Mouse (Mus musculus) heart, postnatal 0 days (tissue): ENCODE results near the gene Tanc1. TPM values are rescaled to one million over a fixed set of nuclear protein-coding genes. Genes with fewer than 3 reads are reported as not detected.

ENCODE experiments used
- ATAC-seq: fragments of 200-750 bp; cut with Nextera tagmentation; 2 replicates; pipeline ENCODE4 v1.8.0; 2017; ENCODE audit warnings: low read depth, moderate number of reproducible peaks, moderate library complexity; ENCODE audit not compliant: insufficient read depth
- DNase-seq: peaks from one replicate; pipeline ENCODE4 v3.0.0-alpha.2; 2016; ENCODE audit warnings: low spot score
- H3K27ac ChIP-seq: fragments of 300-500 bp; sonication (generic); 2 replicates; pipeline ENCODE4 v1.5.1; 2014; ENCODE audit warnings: low read depth, mild to moderate bottlenecking
- H3K27me3 ChIP-seq: fragments of 300-500 bp; sonication (generic); 2 replicates; pipeline ENCODE4 v1.6.1; 2014; ENCODE audit warnings: low read length, mixed read lengths; ENCODE audit not compliant: control insufficient read depth, insufficient read depth
- H3K36me3 ChIP-seq: fragments of 300-500 bp; sonication (generic); replicated peaks from 2 replicates; pipeline ENCODE4 v1.6.1; 2014; ENCODE audit warnings: low read length, mixed read lengths; ENCODE audit not compliant: control insufficient read depth, insufficient read depth
- H3K4me1 ChIP-seq: fragments of 300-500 bp; sonication (generic); 2 replicates; pipeline ENCODE4 v1.6.1; 2014; ENCODE audit warnings: antibody characterized with exemption; ENCODE audit not compliant: control insufficient read depth, insufficient read depth
- H3K4me2 ChIP-seq: fragments of 300-500 bp; sonication (generic); 2 replicates; pipeline ENCODE4 v1.6.1; 2014; ENCODE audit warnings: low read depth, mild to moderate bottlenecking, low read length, moderate library complexity
- H3K4me3 ChIP-seq: fragments of 300-500 bp; sonication (generic); 2 replicates; pipeline ENCODE4 v1.5.1; 2014; ENCODE audit warnings: low read depth, low read length
- H3K9ac ChIP-seq: fragments of 300-500 bp; sonication (generic); replicated peaks from 2 replicates; pipeline ENCODE4 v1.6.1; 2014; ENCODE audit warnings: low read depth, low read length, mixed read lengths
- H3K9me3 ChIP-seq: fragments of 300-500 bp; sonication (generic); replicated peaks from 2 replicates; pipeline ENCODE4 v1.6.1; 2016; ENCODE audit warnings: low read length; ENCODE audit not compliant: control insufficient read depth
- CTCF ChIP-seq: IDR thresholded peaks from 2 replicates; pipeline ENCODE4 v1.5.1; 2016; ENCODE audit warnings: antibody characterized with exemption, control low read depth, low read depth
- EP300 ChIP-seq: IDR thresholded peaks from 2 replicates; pipeline ENCODE4 v1.6.1; 2016; ENCODE audit warnings: antibody characterized with exemption, low read depth
- WGBS: fragments of 180-500 bp; shearing (Covaris S2); extraction: QIAGEN DNeasy Blood & Tissue Kit; methylation state at CpG from one replicate; pipeline ENCODE4 v1.1.7; 2014; 5-methylcytosine and 5-hydroxymethylcytosine counted together
- polyA plus RNA-seq: library from polyadenylated mRNA; unstranded; fragments of >200 nt; fragmentation: Nextera tagmentation; extraction: Ambion mirVana; gene quantifications from 2 replicates; pipeline ENCODE4 v1.2.1, GENCODE M21; 2015
- total RNA-seq: library from RNA; depleted of rRNA; stranded (reverse); fragments of >200 nt; gene quantifications from 2 replicates; pipeline ENCODE4 v1.2.3, GENCODE M21; 2014; ENCODE audit warnings: low replicate concordance

Tanc1 gene
- total and polyA plus RNA-seq, 2 experiments from 2014 or later = 12.3 to 21.9 TPM

GRCm38 (mm10) chr2:59747757-59748156 lies 135.9 kb downstream of the Tanc1 start:
- DNase-seq = no peak
- no peak for ATAC-seq
- Histone ChIP-seq H3K4me3 (no peak overlapping the region), H3K4me1 (no peaks in the 10 kb centered on the region), H3K27me3 (no peaks in the 10 kb centered on the region), H3K4me2 (no peak overlapping the region), H3K9me3 (no peaks in the 10 kb centered on the region), H3K27ac (no peak overlapping the region), H3K36me3 (no peaks in the 10 kb centered on the region), H3K9ac (no peak overlapping the region)
- TF ChIP-seq CTCF = no peak
- TF ChIP-seq EP300 = no peak
- WGBS = 93% methylated on average over 9 of the region's 9 CpGs

GRCm38 (mm10) chr2:59749371-59749770 lies 137.5 kb downstream of the Tanc1 start:
- H3K4me2 ChIP-seq = no peak overlapping the region
- TF ChIP-seq CTCF (no peak), EP300 (no peak)
- H3K9me3 ChIP-seq = no peaks in the 10 kb centered on the region
- no peak overlapping the region for H3K27ac ChIP-seq
- H3K4me1 ChIP-seq = no peaks in the 10 kb centered on the region
- no peaks in the 10 kb centered on the region for H3K27me3 ChIP-seq
- no peak overlapping the region for H3K4me3 ChIP-seq
- 53% methylated on average over 10 of the region's 10 CpGs for WGBS
- H3K36me3 ChIP-seq = no peaks in the 10 kb centered on the region
- DNase-seq (no peak), ATAC-seq (no peak)
- no peak overlapping the region for H3K9ac ChIP-seq

GRCm38 (mm10) chr2:59751172-59751571 lies 139.3 kb downstream of the Tanc1 start:
- DNase-seq = no peak
- no peaks in the 10 kb centered on the region for H3K4me1 ChIP-seq
- H3K36me3 ChIP-seq = no peaks in the 10 kb centered on the region
- H3K27ac ChIP-seq = no peak overlapping the region
- H3K27me3 ChIP-seq = no peaks in the 10 kb centered on the region
- no peak for ATAC-seq
- H3K4me3 ChIP-seq = no peak overlapping the region
- H3K9me3 ChIP-seq = no peaks in the 10 kb centered on the region
- 77% methylated on average over 6 of the region's 6 CpGs for WGBS
- TF ChIP-seq CTCF (no peak), EP300 (no peak)
- H3K9ac ChIP-seq = no peak overlapping the region
- H3K4me2 ChIP-seq = no peak overlapping the region

- Histone ChIP-seq H3K27ac (no peak overlapping the region), H3K9ac (no peak overlapping the region), H3K4me2 (no peak overlapping the region), H3K9me3 (no peaks in the 10 kb centered on the region), H3K27me3 (no peaks in the 10 kb centered on the region), H3K36me3 (no peaks in the 10 kb centered on the region), H3K4me3 (no peak overlapping the region), H3K4me1 (no peaks in the 10 kb centered on the region)
- no peak for ATAC-seq
- no peak for DNase-seq
- WGBS = 90% methylated on average over 7 of the region's 7 CpGs
- no peak for TF ChIP-seq EP300
- TF ChIP-seq CTCF = no peak
Measured at GRCm38 (mm10) chr2:59752148-59752547, 140.3 kb downstream of the Tanc1 start.

- 89% methylated on average over 5 of the region's 5 CpGs for WGBS
- no peak for ATAC-seq
- H3K27ac ChIP-seq = no peak overlapping the region
Measured at GRCm38 (mm10) chr2:59752766-59753165, 140.9 kb downstream of the Tanc1 start.

GRCm38 (mm10) chr2:59756137-59756753 lies 144.4 kb downstream of the Tanc1 start:
- Histone ChIP-seq H3K27me3 (no peaks in the 10 kb centered on the region), H3K9me3 (no peaks in the 10 kb centered on the region), H3K9ac (no peak overlapping the region), H3K4me1 (peaks cover 8% of the 10 kb centered on the region), H3K4me2 (no peak overlapping the region), H3K4me3 (no peak overlapping the region), H3K36me3 (no peaks in the 10 kb centered on the region; the same call in 1 of the 2 replicates), H3K27ac (peak overlapping the region; percentile 15; the same call in 1 of the 2 replicates)
- TF ChIP-seq CTCF (no peak), EP300 (no peak)
- ATAC-seq (no peak), DNase-seq (no peak)
- 74% methylated on average over 13 of the region's 13 CpGs for WGBS

More at GRCm38 (mm10) chr2:59752766-59753165, 140.9 kb downstream of the Tanc1 start:
- no peak overlapping the region for H3K4me2 ChIP-seq
- no peak overlapping the region for H3K4me3 ChIP-seq
- H3K27me3 ChIP-seq = no peaks in the 10 kb centered on the region
- no peak for TF ChIP-seq CTCF
- no peak for TF ChIP-seq EP300
- H3K9ac ChIP-seq = no peak overlapping the region
- DNase-seq = no peak
- no peaks in the 10 kb centered on the region for H3K36me3 ChIP-seq
- H3K9me3 ChIP-seq = no peaks in the 10 kb centered on the region
- no peaks in the 10 kb centered on the region for H3K4me1 ChIP-seq
